ENCODE assay signal across 13 mouse cellular contexts in genomic region chr5:92219826-92220225, GRCm38 (mm10). TPM values are rescaled to one million over a fixed set of nuclear protein-coding genes. Genes with fewer than 3 reads are reported as not detected.
DNase-seq lines count a peak whose midpoint lies in the region; ATAC-seq and TF ChIP-seq lines count a peak whose summit lies in the region.
"Had no signal": no experiment of that assay in that cellular context is flagged by ENCODE, and none has a peak within 500 bp of the region (broad histone marks: within the 10 kb centered on the region; RNA-seq: fewer than 3 reads in every experiment).

No protein-coding gene starts in this region.

- H3K9me3 ChIP-seq in G1E (replicated peaks): no peaks in the 10 kb centered on the region
- no peaks in the 10 kb centered on the region for H3K9me3 ChIP-seq in midbrain, postnatal 0 days (ENCODE audit: low read length)
- no peaks in the 10 kb centered on the region for H3K9me3 ChIP-seq in intestine, embryonic 15.5 days
- H3K9me3 ChIP-seq: liver, embryonic 15.5 days had no signal

- H3K9ac ChIP-seq in midbrain, postnatal 0 days (replicated peaks; ENCODE audit: low read length, poor library complexity, severe bottlenecking): no peak overlapping the region
- H3K9ac ChIP-seq in intestine, embryonic 15.5 days: no peak overlapping the region
- H3K9ac ChIP-seq: liver, embryonic 15.5 days had no signal

- 75% methylated on average over 6 of the region's 6 CpGs for WGBS in midbrain, postnatal 0 days
- WGBS in intestine, embryonic 15.5 days: 74% methylated on average over 6 of the region's 6 CpGs

- intact Hi-C loops in left cerebral cortex, postnatal 4 days (cut with DNase I): no loop called here
- intact Hi-C loops in left cerebral cortex, postnatal 14 days (cut with DNase I): no loop called here

- no peak for TF ChIP-seq CTCF in G1E (IDR thresholded peaks at IDR 0.05; ENCODE audit: low read depth, low read length)
- no peak for TF ChIP-seq CTCF in midbrain, postnatal 0 days (IDR thresholded peaks at IDR 0.05)

- peak; percentile 40; the same call in 1 of the 2 replicates for ATAC-seq in G1E (ENCODE audit: extremely low read depth, insufficient number of reproducible peaks, low FRiP score, poor library complexity, severe bottlenecking)
- no peak for ATAC-seq in midbrain, postnatal 0 days (ENCODE audit: low FRiP score)
- no peak for ATAC-seq in intestine, embryonic 15.5 days

- no peaks in the 10 kb centered on the region for H3K36me3 ChIP-seq in G1E (replicated peaks)
- H3K36me3 ChIP-seq in midbrain, postnatal 0 days (ENCODE audit: insufficient read depth, low read length): no peaks in the 10 kb centered on the region
- no peaks in the 10 kb centered on the region for H3K36me3 ChIP-seq in intestine, embryonic 15.5 days
- H3K36me3 ChIP-seq: liver, embryonic 15.5 days had no signal

- peaks cover 21% of the 10 kb centered on the region for H3K4me1 ChIP-seq in G1E (ENCODE audit: insufficient read depth, low read depth, low read length)
- H3K4me1 ChIP-seq in midbrain, postnatal 0 days (ENCODE audit: insufficient read depth, low read length): peaks cover 5% of the 10 kb centered on the region; the same call in 1 of the 2 replicates
- no peaks in the 10 kb centered on the region for H3K4me1 ChIP-seq in intestine, embryonic 15.5 days (replicated peaks)
- H3K4me1 ChIP-seq: liver, embryonic 15.5 days had no signal

- DNase-seq in left cerebral cortex, postnatal 4 days: peak; percentile 19
- no peak for DNase-seq in left cerebral cortex, adult 9 months (ENCODE audit: low spot score in 2 of 2)
- peak; percentile 38 for DNase-seq in G1E (ENCODE audit: low spot score)
- peak; percentile 44 for DNase-seq in brain, adult 2 months (ENCODE audit: low read depth, low spot score)
- no peak for DNase-seq in midbrain, postnatal 0 days (ENCODE audit: low spot score)
- DNase-seq in left cerebral cortex, postnatal 14 days (ENCODE audit: low spot score in 2 of 2): no peak
- DNase-seq: gastrocnemius, postnatal 14 days; thymus, postnatal 4 days had no signal

- no peak overlapping the region for H3K4me2 ChIP-seq in midbrain, postnatal 0 days (ENCODE audit: low read depth, low read length, poor library complexity, severe bottlenecking)
- no peak overlapping the region for H3K4me2 ChIP-seq in intestine, embryonic 15.5 days (replicated peaks)
- H3K4me2 ChIP-seq: liver, embryonic 15.5 days had no signal

- no peak overlapping the region for H3K4me3 ChIP-seq in G1E (ENCODE audit: low read depth, low read length)
- no peak overlapping the region for H3K4me3 ChIP-seq in midbrain, postnatal 0 days (ENCODE audit: low read depth, low read length)
- H3K4me3 ChIP-seq in intestine, embryonic 15.5 days (replicated peaks): no peak overlapping the region
- H3K4me3 ChIP-seq: liver, embryonic 15.5 days had no signal

- 0 out of 2 replicates have a peak overlapping the region, but pooled peaks have one; percentile 68 for H3K27ac ChIP-seq in midbrain, postnatal 0 days (ENCODE audit: low read depth, low read length)
- H3K27ac ChIP-seq in intestine, embryonic 15.5 days: no peak overlapping the region
- H3K27ac ChIP-seq: liver, embryonic 15.5 days had no signal

- peaks cover 10% of the 10 kb centered on the region; the same call in 1 of the 2 replicates for H3K27me3 ChIP-seq in G1E (ENCODE audit: insufficient read depth, low read length)
- no peaks in the 10 kb centered on the region for H3K27me3 ChIP-seq in midbrain, postnatal 0 days (ENCODE audit: insufficient read depth, low read length)
- H3K27me3 ChIP-seq in intestine, embryonic 15.5 days (replicated peaks): no peaks in the 10 kb centered on the region
- H3K27me3 ChIP-seq: liver, embryonic 15.5 days had no signal

RNA-seq across cellular contexts. Expression of gene U90926, which starts 4.6 kb away (rescaled TPM):
- total RNA-seq in left cerebral cortex, postnatal 4 days (2021): not detected
- total RNA-seq in G1E (2014; fragmentation: Nextera tagmentation): not detected in 2 replicates
- total RNA-seq in G1E (2017): not detected in 2 replicates
- polyA plus RNA-seq in G1E (2012): not detected in 2 replicates
- not detected in 2 replicates for total RNA-seq in midbrain, postnatal 0 days (2014; rRNA removed)
- polyA plus RNA-seq in midbrain, postnatal 0 days (2015; fragmentation: Nextera tagmentation; extraction: Ambion mirVana): not detected in 2 replicates
- not detected for total RNA-seq in left cerebral cortex, postnatal 14 days (2021)
- polyA plus RNA-seq in intestine, embryonic 15.5 days (2015; fragmentation: Nextera tagmentation; extraction: Ambion mirVana): not detected in 2 replicates
- total RNA-seq: gastrocnemius, postnatal 14 days had no signal
- polyA plus RNA-seq: embryonic facial prominence, embryonic 11.5 days; liver, embryonic 15.5 days; neural tube, embryonic 11.5 days; small intestine, adult 2 months had no signal

RNA-seq across cellular contexts. Expression of gene Ppef2, which starts 36.3 kb away (rescaled TPM):
- total RNA-seq in left cerebral cortex, postnatal 4 days (2021): under 1 TPM in 1 of 2 experiments, not detected in 1; 0.34 TPM
- not detected in 2 replicates for total RNA-seq in G1E (2014; fragmentation: Nextera tagmentation)
- 0.05 and 0.17 TPM in 2 replicates for total RNA-seq in G1E (2017)
- polyA plus RNA-seq in G1E (2012): not detected in 2 replicates
- total RNA-seq in midbrain, postnatal 0 days (2014; rRNA removed): 0.60 and 2.3 TPM in 2 replicates
- 0.47 and 0.66 TPM in 2 replicates for polyA plus RNA-seq in midbrain, postnatal 0 days (2015; fragmentation: Nextera tagmentation; extraction: Ambion mirVana)
- 1 to 10 TPM in 1 of 2 experiments, under 1 TPM in 1; 0.23 to 1.0 TPM for total RNA-seq in left cerebral cortex, postnatal 14 days (2021)
- 0.39 and 0.59 TPM in 2 replicates for polyA plus RNA-seq in intestine, embryonic 15.5 days (2015; fragmentation: Nextera tagmentation; extraction: Ambion mirVana)
- polyA plus RNA-seq: embryonic facial prominence, embryonic 11.5 days; neural tube, embryonic 11.5 days had no signal

RNA-seq across cellular contexts. Expression of gene Naaa, which starts 58.1 kb away (rescaled TPM):
- total RNA-seq in left cerebral cortex, postnatal 4 days (2021): 10 to 100 TPM; 11.9 to 13.9 TPM
- 13.1 and 22.4 TPM in 2 replicates for total RNA-seq in G1E (2014; fragmentation: Nextera tagmentation)
- 15.1 and 17.5 TPM in 2 replicates for total RNA-seq in G1E (2017)
- polyA plus RNA-seq in G1E (2012): 6.9 and 7.8 TPM in 2 replicates
- total RNA-seq in midbrain, postnatal 0 days (2014; rRNA removed): 23.5 and 28.7 TPM in 2 replicates
- polyA plus RNA-seq in midbrain, postnatal 0 days (2015; fragmentation: Nextera tagmentation; extraction: Ambion mirVana): 20.0 and 23.1 TPM in 2 replicates
- total RNA-seq in left cerebral cortex, postnatal 14 days (2021): 10 to 100 TPM; 26.6 to 30.7 TPM
- 24.2 and 26.8 TPM in 2 replicates for polyA plus RNA-seq in intestine, embryonic 15.5 days (2015; fragmentation: Nextera tagmentation; extraction: Ambion mirVana)

Comparison
In these comparisons a context has a peak if more than half of its experiments do, and no peak if none do; other contexts are left out.
1. DNase-seq: peak in left cerebral cortex, postnatal 4 days (single experiment), G1E (single experiment) and brain, adult 2 months (single experiment); none in left cerebral cortex, adult 9 months (0 of 2), midbrain, postnatal 0 days (single experiment) and left cerebral cortex, postnatal 14 days (0 of 2).